Mouse (Mus musculus): ENCODE measurements around the gene Foxp4.

GRCm38 (mm10) chr17:47923678-47924382 is 615 bp downstream of the Foxp4 start:
- TF ChIP-seq CTCF (IDR thresholded peaks at IDR 0.05; ENCODE audit: control insufficient read depth, insufficient read depth, insufficient read length) = no peak
- no peak for TF ChIP-seq MYOD1 (IDR thresholded peaks at IDR 0.05; ENCODE audit: control insufficient read depth, insufficient read length, low read depth)
- no peak for TF ChIP-seq CEBPB (IDR thresholded peaks at IDR 0.05; ENCODE audit: low read depth)
- no peak for TF ChIP-seq USF1 (IDR thresholded peaks at IDR 0.05; ENCODE audit: low read depth)
- no peak for TF ChIP-seq MAX (IDR thresholded peaks at IDR 0.05)
- TF ChIP-seq MYOG (IDR thresholded peaks at IDR 0.05; ENCODE audit: control insufficient read depth, extremely low read depth, insufficient read length) = no peak
- TF ChIP-seq FOSL1 (IDR thresholded peaks at IDR 0.05; ENCODE audit: insufficient read depth, low read length, poor library complexity, severe bottlenecking) = no peak

Data from C2C12 (cell line).